Mouse (Mus musculus) stomach, postnatal 0 days (tissue): ENCODE data around the gene Trub2. TPM values are rescaled to one million over a fixed set of nuclear protein-coding genes. Genes with fewer than 3 reads are reported as not detected.
A peak's percentile ranks its signal among the peaks of the same experiment; 100 is the strongest.

ENCODE experiments used
- ATAC-seq: fragments of 200-750 bp; cut with Nextera tagmentation; 2 replicates; pipeline ENCODE4 v1.8.0; 2017; ENCODE audit not compliant: low FRiP score, low TSS enrichment
- DNase-seq: peaks from one replicate; pipeline ENCODE4 v3.0.0-alpha.2; 2016; ENCODE audit warnings: low spot score
- H3K27ac ChIP-seq: fragments of 300-500 bp; sonication (generic); replicated peaks from 2 replicates; pipeline ENCODE4 v1.5.1; 2014; ENCODE audit warnings: mild to moderate bottlenecking, control low read depth
- H3K27me3 ChIP-seq: fragments of 300-500 bp; sonication (generic); 2 replicates; pipeline ENCODE4 v1.6.1; 2014; ENCODE audit warnings: low read length; ENCODE audit not compliant: control insufficient read depth, insufficient read depth
- H3K36me3 ChIP-seq: fragments of 300-500 bp; sonication (generic); 2 replicates; pipeline ENCODE4 v1.6.1; 2014; ENCODE audit warnings: low read length, mixed read lengths; ENCODE audit not compliant: control insufficient read depth, insufficient read depth
- H3K4me1 ChIP-seq: fragments of 300-500 bp; sonication (generic); replicated peaks from 2 replicates; pipeline ENCODE4 v1.6.1; 2014; ENCODE audit warnings: antibody characterized with exemption; ENCODE audit not compliant: control insufficient read depth, insufficient read depth
- H3K4me2 ChIP-seq: fragments of 300-500 bp; sonication (generic); replicated peaks from 2 replicates; pipeline ENCODE4 v1.6.1; 2014; ENCODE audit warnings: low read depth, mild to moderate bottlenecking, control low read depth, moderate library complexity
- H3K4me3 ChIP-seq: fragments of 300-500 bp; sonication (generic); 2 replicates; pipeline ENCODE4 v1.5.1; 2014; ENCODE audit warnings: low read depth, low read length, control low read depth
- H3K9ac ChIP-seq: fragments of 300-500 bp; sonication (generic); 2 replicates; pipeline ENCODE4 v1.6.1; 2014; ENCODE audit warnings: mild to moderate bottlenecking, low read length, control low read depth, mixed read lengths
- H3K9me3 ChIP-seq: fragments of 300-500 bp; sonication (generic); 2 replicates; pipeline ENCODE4 v1.6.1; 2016; ENCODE audit warnings: low read length; ENCODE audit not compliant: control insufficient read depth
- CTCF ChIP-seq: IDR thresholded peaks from 2 replicates; pipeline ENCODE4 v1.5.1; 2016; ENCODE audit warnings: antibody characterized with exemption, low read depth, mild to moderate bottlenecking, moderate library complexity
- EP300 ChIP-seq: optimal IDR thresholded peaks from 2 replicates; pipeline ENCODE3; 2016; ENCODE audit warnings: antibody characterized with exemption
- WGBS: fragments of 180-500 bp; shearing (Covaris S2); extraction: QIAGEN DNeasy Blood & Tissue Kit; methylation state at CpG from one replicate; pipeline ENCODE4 v1.1.7; 2014; 5-methylcytosine and 5-hydroxymethylcytosine counted together
- polyA plus RNA-seq: library from polyadenylated mRNA; unstranded; fragments of >200 nt; fragmentation: Nextera tagmentation; extraction: Ambion mirVana; gene quantifications from 2 replicates; pipeline ENCODE4 v1.2.1, GENCODE M21; 2015

Trub2 gene
- polyA plus RNA-seq, 1 experiment from 2014 or later = 14.7 TPM

DNA sequence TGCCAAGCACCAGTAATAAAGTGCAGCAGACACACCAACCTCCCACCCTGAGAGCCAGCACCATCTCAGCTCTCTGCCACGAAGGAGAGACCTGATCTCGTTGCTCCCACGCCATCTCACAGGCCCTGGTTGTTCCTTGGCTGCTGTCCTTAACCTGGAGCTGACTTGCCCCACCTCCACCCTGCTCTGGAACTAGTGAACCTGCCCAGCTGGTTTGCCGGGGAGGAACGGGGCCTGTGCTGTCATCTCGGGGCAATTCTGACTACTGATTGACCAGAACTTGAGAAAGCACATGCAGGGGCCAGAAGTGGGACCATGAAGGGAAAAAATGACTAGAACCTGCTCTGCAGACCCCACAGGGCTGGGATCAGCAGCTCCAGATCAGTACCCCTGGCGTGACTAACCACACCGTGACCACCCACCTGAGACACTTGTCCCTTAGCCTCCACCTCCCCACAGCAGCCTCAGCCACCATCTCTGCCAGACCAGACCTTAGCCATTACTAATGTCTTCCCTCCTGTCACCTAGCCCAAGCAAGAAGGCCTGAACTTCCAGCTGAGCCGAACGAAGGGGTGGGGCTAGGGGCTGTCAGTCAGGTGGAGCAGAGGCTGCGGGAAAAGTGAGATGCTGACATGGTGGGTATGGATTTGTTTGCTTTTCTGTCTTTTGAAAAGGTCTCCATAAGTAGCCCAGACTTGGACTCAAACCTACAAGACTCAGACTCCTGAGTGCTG is 20.2 kb downstream of the Trub2 start:
- no peaks in the 10 kb centered on the region for H3K9me3 ChIP-seq
- no peaks in the 10 kb centered on the region for H3K4me1 ChIP-seq
- no peaks in the 10 kb centered on the region for H3K36me3 ChIP-seq
- ATAC-seq (peak; percentile 77), DNase-seq (peak; percentile 83)
- TF ChIP-seq EP300 (no peak), CTCF (no peak)
- 0 out of 2 replicates have a peak overlapping the region, but pooled peaks have one; percentile 8 for H3K4me2 ChIP-seq
- no peak overlapping the region for H3K9ac ChIP-seq
- no peak overlapping the region for H3K4me3 ChIP-seq
- 39% methylated on average over 11 of the region's 11 CpGs for WGBS
- H3K27me3 ChIP-seq = no peaks in the 10 kb centered on the region
- peak overlapping the region; percentile 78 for H3K27ac ChIP-seq

GRCm38 (mm10) chr2:29764831-29765230 is 23.5 kb downstream of the Trub2 start:
- H3K9ac ChIP-seq = peak overlapping the region; percentile 35; the same call in 1 of the 2 replicates
- H3K36me3 ChIP-seq = no peaks in the 10 kb centered on the region
- DNase-seq (peak; percentile 82), ATAC-seq (peak; percentile 58)
- no peaks in the 10 kb centered on the region for H3K27me3 ChIP-seq
- TF ChIP-seq CTCF = peak; percentile 97
- no peak for TF ChIP-seq EP300
- H3K27ac ChIP-seq = no peak overlapping the region
- no peaks in the 10 kb centered on the region for H3K4me1 ChIP-seq
- no peaks in the 10 kb centered on the region for H3K9me3 ChIP-seq
- H3K4me3 ChIP-seq = no peak overlapping the region
- WGBS = 3% methylated on average over 1 of the region's 1 CpGs
- H3K4me2 ChIP-seq = no peak overlapping the region

DNA sequence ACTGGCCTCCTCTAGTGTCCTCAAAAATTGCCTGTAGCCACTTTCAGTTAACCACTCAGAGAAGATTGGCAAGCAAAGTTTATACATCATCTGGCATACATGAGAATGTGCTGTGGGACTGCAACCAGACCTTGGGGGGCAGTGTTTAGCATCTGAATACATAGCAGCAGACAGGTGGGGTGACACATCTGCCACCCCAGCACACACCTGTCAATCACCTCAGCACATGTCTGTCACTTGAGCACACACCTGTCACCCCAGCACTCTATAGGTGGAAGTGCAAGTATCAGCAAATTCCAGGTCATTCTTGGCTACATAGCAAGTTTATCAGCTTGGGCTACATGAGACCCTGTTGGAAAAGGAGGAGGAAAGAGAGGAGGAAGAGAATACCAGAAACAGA is 32.6 kb downstream of the Trub2 start:
- H3K4me2 ChIP-seq = no peak overlapping the region
- no peak overlapping the region for H3K9ac ChIP-seq
- DNase-seq = no peak
- no peak overlapping the region for H3K4me3 ChIP-seq
- no peak overlapping the region for H3K27ac ChIP-seq
- H3K36me3 ChIP-seq = no peaks in the 10 kb centered on the region
- no peaks in the 10 kb centered on the region; the same call in 1 of the 2 replicates for H3K27me3 ChIP-seq
- ATAC-seq = no peak
- no peaks in the 10 kb centered on the region for H3K4me1 ChIP-seq
- no peak for TF ChIP-seq CTCF
- H3K9me3 ChIP-seq = no peaks in the 10 kb centered on the region

GRCm38 (mm10) chr2:29752397-29752796 is 35.9 kb downstream of the Trub2 start:
- no peak overlapping the region for H3K9ac ChIP-seq
- DNase-seq (no peak), ATAC-seq (no peak)
- H3K4me3 ChIP-seq = no peak overlapping the region
- 89% methylated on average over 5 of the region's 5 CpGs for WGBS
- H3K36me3 ChIP-seq = no peaks in the 10 kb centered on the region
- 0 out of 2 replicates have a peak overlapping the region, but pooled peaks have one; percentile 83 for H3K27ac ChIP-seq
- no peak overlapping the region for H3K4me2 ChIP-seq
- H3K4me1 ChIP-seq = no peaks in the 10 kb centered on the region
- TF ChIP-seq CTCF (no peak), EP300 (no peak)
- no peaks in the 10 kb centered on the region for H3K9me3 ChIP-seq
- no peaks in the 10 kb centered on the region; the same call in 1 of the 2 replicates for H3K27me3 ChIP-seq

- Histone ChIP-seq H3K4me2 (peak within 1 kb of the TSS; percentile 50), H3K4me3 (peak within 1 kb of the TSS; percentile 30), H3K4me1 (no peaks in the 10 kb centered on the region), H3K9me3 (no peaks in the 10 kb centered on the region), H3K9ac (peak within 1 kb of the TSS; percentile 53), H3K36me3 (no peaks in the 10 kb centered on the region), H3K27ac (peak within 1 kb of the TSS; percentile 83), H3K27me3 (no peaks in the 10 kb centered on the region; the same call in 1 of the 2 replicates)
- peak; percentile 91 for DNase-seq
- 6% methylated on average over 28 of the region's 28 CpGs for WGBS
- 0 out of 2 replicates have a peak, but pooled peaks have one; percentile 12 for TF ChIP-seq CTCF
- TF ChIP-seq EP300 = no peak
- ATAC-seq = peak; percentile 89
These were observed 36.8 kb downstream of the Trub2 start, which contains the start of gene Gm13420 for GRCm38 (mm10) chr2:29751497-29751896. Gene Gm13420, minus strand, starts transcription at chr2:29751685.

DNA sequence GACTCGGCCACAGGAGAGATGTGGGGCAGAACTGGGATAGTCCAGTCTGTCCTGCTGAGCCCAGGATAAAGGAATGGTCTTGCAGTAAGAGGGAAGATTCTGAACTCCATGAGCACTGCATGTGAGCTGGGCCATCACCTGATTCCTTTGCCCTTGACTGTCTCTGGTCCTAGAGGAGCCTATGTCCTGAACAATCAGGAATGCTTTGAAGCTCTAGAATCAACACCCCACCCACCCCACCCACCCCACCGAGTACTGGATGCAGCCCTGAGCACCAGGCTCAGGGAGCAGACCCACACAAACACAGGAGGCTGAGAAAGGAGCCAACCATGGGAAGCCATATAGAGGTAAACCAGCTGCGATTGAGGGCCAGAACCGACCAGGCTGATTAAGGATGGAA is 39.8 kb downstream of the Trub2 start:
- WGBS = 77% methylated on average over 4 of the region's 4 CpGs
- no peak overlapping the region for H3K9ac ChIP-seq
- no peaks in the 10 kb centered on the region for H3K9me3 ChIP-seq
- ATAC-seq (no peak), DNase-seq (no peak)
- no peaks in the 10 kb centered on the region; the same call in 1 of the 2 replicates for H3K27me3 ChIP-seq
- no peak overlapping the region for H3K4me2 ChIP-seq
- H3K4me3 ChIP-seq = no peak overlapping the region
- H3K27ac ChIP-seq = no peak overlapping the region
- no peaks in the 10 kb centered on the region for H3K36me3 ChIP-seq
- no peaks in the 10 kb centered on the region for H3K4me1 ChIP-seq
- TF ChIP-seq CTCF (no peak), EP300 (no peak)
